Mouse (Mus musculus): Measurements from ENCODE around the gene Ubxn11. TPM values are rescaled to one million over a fixed set of nuclear protein-coding genes. Genes with fewer than 3 reads are reported as not detected.

Ubxn11 gene
- polyA plus RNA-seq (2016; fragmentation: Nextera tagmentation; extraction: Ambion mirVana), result 9.6 and 10.4 TPM in 2 replicates

DNA sequence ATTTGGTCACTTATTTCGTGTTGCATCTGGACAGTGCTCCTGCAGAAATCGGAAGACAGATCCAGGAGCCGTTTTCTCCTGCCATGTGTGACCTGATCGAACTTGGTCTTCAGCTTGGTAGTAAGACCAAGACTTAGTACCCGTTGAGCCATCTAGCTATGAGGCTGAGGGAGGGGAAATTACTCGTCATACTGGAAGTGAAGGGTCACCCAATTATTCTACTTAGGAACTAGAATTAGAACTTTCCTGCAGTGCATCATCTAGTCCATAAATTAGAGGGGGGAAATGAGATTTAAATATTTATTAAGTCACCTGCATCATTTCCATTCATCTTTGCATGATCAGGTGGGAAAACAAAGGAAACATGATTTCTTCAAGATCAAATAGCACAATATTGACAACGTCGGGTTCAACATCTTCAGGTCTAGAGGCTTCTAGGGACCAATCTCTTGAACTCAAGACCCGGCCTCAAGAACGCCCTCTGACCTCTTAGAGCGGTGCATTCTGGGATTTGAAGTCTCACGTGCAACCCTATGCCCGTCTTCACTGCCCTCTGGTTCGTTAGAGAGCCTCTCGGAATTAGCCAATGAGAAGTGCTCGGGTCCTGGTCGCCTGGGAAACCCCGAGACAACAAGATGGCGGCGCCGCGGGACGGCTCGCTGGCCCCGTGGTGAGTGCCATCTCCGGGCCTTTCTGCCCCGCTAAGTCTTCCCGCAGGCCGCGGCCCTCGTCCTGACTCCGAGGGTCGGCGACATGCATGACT lies at the start of gene Ubxn11:
Ubxn11 (plus strand) TSS at position 592 of the 763 bp plus-strand sequence.
- H3K27ac ChIP-seq, result no peak within 1 kb of the TSS
- peak; percentile 96 for ATAC-seq (ENCODE audit: insufficient number of reproducible peaks, insufficient read depth, low FRiP score, low TSS enrichment, low read depth)
- H3K4me3 ChIP-seq (replicated peaks), result peak within 1 kb of the TSS; percentile 75
- no peaks in the 10 kb centered on the region for H3K27me3 ChIP-seq
- WGBS, result 18% methylated on average over 34 of the region's 34 CpGs
- H3K9me3 ChIP-seq, result no peaks in the 10 kb centered on the region
- H3K4me1 ChIP-seq (replicated peaks), result peaks cover 6% of the 10 kb centered on the region; the same call in 1 of the 2 replicates
- H3K9ac ChIP-seq (replicated peaks), result peak within 1 kb of the TSS; percentile 68
- H3K4me2 ChIP-seq, result peak within 1 kb of the TSS; percentile 75
- no peaks in the 10 kb centered on the region for H3K36me3 ChIP-seq

DNA sequence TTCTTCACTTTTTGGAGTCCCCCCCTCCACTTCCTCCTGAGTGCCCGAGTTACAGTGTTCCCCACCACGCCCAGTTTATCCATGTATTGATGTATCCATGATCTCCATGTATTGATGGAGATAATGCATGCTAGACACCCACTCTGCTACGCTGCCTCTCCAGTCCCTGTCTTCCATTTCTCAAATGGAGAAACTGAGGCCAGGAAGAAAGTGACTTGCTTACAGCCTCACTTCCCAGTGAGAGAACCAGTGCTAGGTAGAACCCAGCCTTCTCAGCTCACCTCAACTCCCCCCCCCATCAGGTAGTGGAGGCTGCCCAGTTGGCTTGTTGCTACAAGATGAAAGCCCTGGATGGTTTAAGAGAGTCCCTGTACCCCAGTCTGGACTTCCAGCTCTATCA lies 48.8 kb upstream of the Ubxn11 start, which contains the start of gene Zfp683:
Zfp683 (plus strand) TSS at position 301 of the 400 bp plus-strand sequence.
- H3K4me2 ChIP-seq, result no peak within 1 kb of the TSS
- H3K36me3 ChIP-seq, result no peaks in the 10 kb centered on the region
- H3K27me3 ChIP-seq, result peaks cover under 1% of the 10 kb centered on the region; the same call in 1 of the 2 replicates
- no peak within 1 kb of the TSS for H3K9ac ChIP-seq (replicated peaks)
- no peaks in the 10 kb centered on the region for H3K9me3 ChIP-seq
- no peak within 1 kb of the TSS for H3K4me3 ChIP-seq (replicated peaks)
- no peaks in the 10 kb centered on the region for H3K4me1 ChIP-seq (replicated peaks)
- 80% methylated on average over 3 of the region's 3 CpGs for WGBS
- ATAC-seq (ENCODE audit: insufficient number of reproducible peaks, insufficient read depth, low FRiP score, low TSS enrichment, low read depth), result no peak
- no peak within 1 kb of the TSS for H3K27ac ChIP-seq

GRCm38 (mm10) chr4:134058166-134058715 lies 44.1 kb upstream of the Ubxn11 start:
- no peak overlapping the region for H3K27ac ChIP-seq
- no peak overlapping the region for H3K4me3 ChIP-seq (replicated peaks)
- no peak for ATAC-seq (ENCODE audit: insufficient number of reproducible peaks, insufficient read depth, low FRiP score, low TSS enrichment, low read depth)
- peak overlapping the region; percentile 13; the same call in 1 of the 2 replicates for H3K4me2 ChIP-seq
- H3K27me3 ChIP-seq, result peaks cover 42% of the 10 kb centered on the region
- WGBS, result 24% methylated on average over 14 of the region's 14 CpGs
- no peaks in the 10 kb centered on the region for H3K36me3 ChIP-seq
- no peaks in the 10 kb centered on the region for H3K9me3 ChIP-seq
- no peak overlapping the region for H3K9ac ChIP-seq (replicated peaks)
- H3K4me1 ChIP-seq (replicated peaks), result no peaks in the 10 kb centered on the region; the same call in 1 of the 2 replicates

GRCm38 (mm10) chr4:134058908-134059307 lies 43.5 kb upstream of the Ubxn11 start:
- no peaks in the 10 kb centered on the region for H3K9me3 ChIP-seq
- no peak for ATAC-seq (ENCODE audit: insufficient number of reproducible peaks, insufficient read depth, low FRiP score, low TSS enrichment, low read depth)
- no peak overlapping the region for H3K4me2 ChIP-seq
- H3K36me3 ChIP-seq, result no peaks in the 10 kb centered on the region
- 80% methylated on average over 6 of the region's 6 CpGs for WGBS
- H3K27me3 ChIP-seq, result peaks cover 42% of the 10 kb centered on the region
- H3K9ac ChIP-seq (replicated peaks), result no peak overlapping the region
- H3K4me1 ChIP-seq (replicated peaks), result no peaks in the 10 kb centered on the region; the same call in 1 of the 2 replicates
- no peak overlapping the region for H3K27ac ChIP-seq
- H3K4me3 ChIP-seq (replicated peaks), result no peak overlapping the region

DNA sequence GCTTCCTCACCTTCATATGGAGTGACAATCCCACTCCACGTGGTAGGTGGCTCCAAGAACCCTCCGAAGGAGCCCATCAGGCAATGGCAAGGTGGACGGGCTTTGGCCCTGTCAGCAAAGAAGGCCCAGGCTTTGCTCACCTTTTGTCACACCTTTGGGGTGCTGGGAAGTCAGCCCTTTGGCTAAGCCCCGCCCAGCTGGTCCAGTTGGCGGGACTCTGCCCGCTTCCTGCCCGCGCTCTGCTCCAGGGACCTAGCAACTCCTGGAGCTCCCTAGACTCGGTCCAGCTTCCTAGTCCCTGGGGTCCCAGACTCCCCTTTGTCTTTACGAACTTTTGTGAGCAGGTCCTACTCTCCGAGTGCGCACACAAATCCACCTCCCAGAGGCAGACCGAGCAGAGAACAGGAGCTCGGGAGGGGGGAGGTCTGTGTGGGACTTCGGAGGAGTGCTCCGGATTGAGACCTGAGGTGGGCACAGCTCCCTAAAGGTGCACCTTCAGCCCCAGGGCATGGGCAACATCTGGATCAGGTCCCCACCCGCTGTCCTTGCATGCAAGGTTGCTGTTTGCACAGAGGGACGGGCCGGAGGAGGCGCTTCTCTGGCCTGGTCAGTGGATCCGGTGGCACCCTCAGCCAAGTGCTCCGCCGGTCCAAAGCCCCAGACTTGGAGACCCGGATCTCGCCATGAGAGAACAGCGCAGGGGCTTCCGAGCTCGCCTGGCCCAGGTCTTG lies 42.1 kb upstream of the Ubxn11 start, which contains the start of gene Crybg2:
Crybg2 (plus strand) TSS at position 681 of the 731 bp plus-strand sequence.
- Histone ChIP-seq H3K36me3 (no peaks in the 10 kb centered on the region), H3K4me3 (replicated peaks) (no peak within 1 kb of the TSS), H3K9me3 (no peaks in the 10 kb centered on the region), H3K4me1 (replicated peaks) (peaks cover 1% of the 10 kb centered on the region), H3K9ac (replicated peaks) (no peak within 1 kb of the TSS), H3K4me2 (0 out of 2 replicates have a peak within 1 kb of the TSS, but pooled peaks have one; percentile 13), H3K27me3 (peaks cover 51% of the 10 kb centered on the region), H3K27ac (no peak within 1 kb of the TSS)
- 37% methylated on average over 28 of the region's 28 CpGs for WGBS
- ATAC-seq (ENCODE audit: insufficient number of reproducible peaks, insufficient read depth, low FRiP score, low TSS enrichment, low read depth), result 0 out of 2 replicates have a peak, but pooled peaks have one; percentile 20

DNA sequence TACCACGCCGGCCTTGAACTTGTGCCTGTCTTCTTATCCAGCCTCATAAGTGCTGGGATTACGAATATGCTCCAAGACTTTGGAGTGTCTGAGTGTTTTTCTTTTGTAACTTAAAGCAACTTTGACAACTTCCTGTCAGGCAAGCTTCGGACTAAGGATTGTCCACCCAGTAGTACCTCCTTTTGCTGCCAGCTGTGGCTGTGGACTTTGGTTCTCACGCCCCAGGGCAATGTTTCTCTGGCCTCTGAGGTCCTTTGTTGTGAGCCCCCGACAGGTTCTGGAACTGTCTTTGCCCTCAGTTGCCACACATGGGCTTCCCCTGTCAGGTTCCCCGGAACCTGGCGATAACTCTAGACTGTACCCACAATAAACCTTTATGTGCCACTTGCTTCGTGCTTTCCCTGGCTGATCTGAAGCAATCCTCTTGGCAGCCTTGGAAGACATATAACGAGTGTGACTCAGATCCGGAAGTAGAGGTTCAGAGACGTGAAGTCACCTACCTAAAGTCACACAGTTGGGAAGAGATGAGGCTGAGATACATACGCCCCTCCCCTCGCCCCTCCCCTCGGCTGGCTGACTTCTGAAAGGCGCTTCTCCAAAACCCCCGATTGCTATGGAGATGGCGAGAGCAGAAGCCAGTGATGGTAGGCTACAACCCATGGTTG lies 41.1 kb upstream of the Ubxn11 start:
- H3K36me3 ChIP-seq, result no peaks in the 10 kb centered on the region
- H3K4me2 ChIP-seq, result no peak overlapping the region
- ATAC-seq (ENCODE audit: insufficient number of reproducible peaks, insufficient read depth, low FRiP score, low TSS enrichment, low read depth), result no peak
- no peaks in the 10 kb centered on the region for H3K9me3 ChIP-seq
- no peak overlapping the region for H3K9ac ChIP-seq (replicated peaks)
- peaks cover 61% of the 10 kb centered on the region for H3K27me3 ChIP-seq
- no peak overlapping the region for H3K4me3 ChIP-seq (replicated peaks)
- peaks cover 4% of the 10 kb centered on the region for H3K4me1 ChIP-seq (replicated peaks)
- H3K27ac ChIP-seq, result no peak overlapping the region
- WGBS, result 55% methylated on average over 18 of the region's 18 CpGs

DNA sequence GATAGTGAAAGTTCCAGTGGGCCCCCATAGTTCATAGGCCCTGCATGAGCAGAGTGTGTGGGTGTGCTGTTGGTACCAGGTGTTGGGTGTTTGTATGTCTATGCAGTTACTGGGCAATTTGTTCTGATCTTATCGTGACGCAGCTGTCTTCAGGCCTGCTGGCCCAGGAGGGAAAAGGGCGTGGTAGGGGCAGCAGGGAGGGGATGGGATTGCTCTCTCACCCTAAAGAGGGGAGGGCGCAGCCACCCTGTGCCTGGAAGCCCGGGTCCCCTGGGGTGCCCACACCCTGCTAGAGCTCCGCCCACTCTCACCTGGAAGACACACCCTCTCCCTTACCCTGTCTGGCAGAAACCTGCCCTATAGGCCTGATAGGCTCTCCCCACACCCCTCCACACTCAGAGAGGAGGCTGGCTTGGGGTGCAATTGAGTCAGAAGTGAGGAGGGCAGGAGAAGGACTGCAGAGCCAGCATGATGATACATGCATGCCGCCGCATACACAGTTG lies 40.4 kb upstream of the Ubxn11 start:
- H3K27me3 ChIP-seq, result peaks cover 68% of the 10 kb centered on the region
- no peaks in the 10 kb centered on the region for H3K36me3 ChIP-seq
- 36% methylated on average over 8 of the region's 8 CpGs for WGBS
- H3K4me1 ChIP-seq (replicated peaks), result peaks cover 4% of the 10 kb centered on the region
- 0 out of 2 replicates have a peak, but pooled peaks have one; percentile 22 for ATAC-seq (ENCODE audit: insufficient number of reproducible peaks, insufficient read depth, low FRiP score, low TSS enrichment, low read depth)
- H3K27ac ChIP-seq, result no peak overlapping the region
- no peaks in the 10 kb centered on the region for H3K9me3 ChIP-seq
- H3K4me3 ChIP-seq (replicated peaks), result no peak overlapping the region
- H3K4me2 ChIP-seq, result no peak overlapping the region
- no peak overlapping the region for H3K9ac ChIP-seq (replicated peaks)

GRCm38 (mm10) chr4:134062561-134062960 lies 39.8 kb upstream of the Ubxn11 start:
- Histone ChIP-seq H3K4me1 (replicated peaks) (peaks cover 4% of the 10 kb centered on the region), H3K9ac (replicated peaks) (no peak overlapping the region), H3K4me2 (no peak overlapping the region), H3K9me3 (no peaks in the 10 kb centered on the region), H3K27ac (no peak overlapping the region), H3K36me3 (no peaks in the 10 kb centered on the region), H3K27me3 (peaks cover 73% of the 10 kb centered on the region), H3K4me3 (replicated peaks) (no peak overlapping the region)
- no peak for ATAC-seq (ENCODE audit: insufficient number of reproducible peaks, insufficient read depth, low FRiP score, low TSS enrichment, low read depth)
- 66% methylated on average over 8 of the region's 8 CpGs for WGBS

GRCm38 (mm10) chr4:134065431-134066004 lies 36.9 kb upstream of the Ubxn11 start:
- 14% methylated on average over 23 of the region's 23 CpGs for WGBS
- no peak for ATAC-seq (ENCODE audit: insufficient number of reproducible peaks, insufficient read depth, low FRiP score, low TSS enrichment, low read depth)
- Histone ChIP-seq H3K9ac (replicated peaks) (no peak overlapping the region), H3K27ac (no peak overlapping the region), H3K4me3 (replicated peaks) (no peak overlapping the region), H3K4me1 (replicated peaks) (peaks cover 4% of the 10 kb centered on the region; the same call in 1 of the 2 replicates), H3K36me3 (no peaks in the 10 kb centered on the region), H3K27me3 (peaks cover 64% of the 10 kb centered on the region), H3K4me2 (peak overlapping the region; percentile 6; the same call in 1 of the 2 replicates), H3K9me3 (no peaks in the 10 kb centered on the region)

GRCm38 (mm10) chr4:134067383-134067782 lies 35.0 kb upstream of the Ubxn11 start:
- ATAC-seq (ENCODE audit: insufficient number of reproducible peaks, insufficient read depth, low FRiP score, low TSS enrichment, low read depth), result no peak
- Histone ChIP-seq H3K36me3 (no peaks in the 10 kb centered on the region), H3K9ac (replicated peaks) (no peak overlapping the region), H3K4me1 (replicated peaks) (peaks cover 4% of the 10 kb centered on the region; the same call in 1 of the 2 replicates), H3K27ac (no peak overlapping the region), H3K9me3 (no peaks in the 10 kb centered on the region), H3K4me3 (replicated peaks) (no peak overlapping the region), H3K4me2 (no peak overlapping the region), H3K27me3 (peaks cover 46% of the 10 kb centered on the region)
- 89% methylated on average over 8 of the region's 8 CpGs for WGBS
